Mouse (Mus musculus) midbrain, embryonic 11.5 days (tissue): ENCODE results near the gene Olfr582. TPM values are rescaled to one million over a fixed set of nuclear protein-coding genes. Genes with fewer than 3 reads are reported as not detected.

Experiments used
- ATAC-seq: fragments of 200-750 bp; cut with Nextera tagmentation; 2 replicates; pipeline ENCODE4 v1.8.0; 2017; ENCODE audit warnings: moderate TSS enrichment, moderate library complexity; ENCODE audit not compliant: low FRiP score
- DNase-seq: peaks from one replicate; pipeline ENCODE4 v3.0.0; 2015; ENCODE audit warnings: low spot score; ENCODE audit errors: missing footprints
- H3K27ac ChIP-seq: fragments of 300-500 bp; sonication (generic); 2 replicates; pipeline ENCODE4 v1.5.1; 2014; ENCODE audit warnings: low read depth, low read length
- H3K27me3 ChIP-seq: fragments of 300-500 bp; sonication (generic); 2 replicates; pipeline ENCODE4 v1.6.1; 2014; ENCODE audit warnings: mild to moderate bottlenecking, low read length, moderate library complexity, mixed read lengths; ENCODE audit not compliant: control insufficient read depth, insufficient read depth
- H3K36me3 ChIP-seq: fragments of 300-500 bp; sonication (generic); 2 replicates; pipeline ENCODE4 v1.6.1; 2014; ENCODE audit warnings: mild to moderate bottlenecking, low read length, moderate library complexity, mixed read lengths; ENCODE audit not compliant: control insufficient read depth, insufficient read depth
- H3K4me1 ChIP-seq: fragments of 300-500 bp; sonication (generic); 2 replicates; pipeline ENCODE4 v1.6.1; 2014; ENCODE audit warnings: low read length; ENCODE audit not compliant: control insufficient read depth, insufficient read depth
- H3K4me2 ChIP-seq: fragments of 300-500 bp; sonication (generic); 2 replicates; pipeline ENCODE4 v1.6.1; 2014; ENCODE audit warnings: mild to moderate bottlenecking, moderate library complexity
- H3K4me3 ChIP-seq: fragments of 300-500 bp; sonication (generic); 2 replicates; pipeline ENCODE4 v1.5.1; 2014; ENCODE audit warnings: low read depth, low read length
- H3K9ac ChIP-seq: fragments of 300-500 bp; sonication (generic); 2 replicates; pipeline ENCODE4 v1.6.1; 2014; ENCODE audit warnings: low read length
- H3K9me3 ChIP-seq: fragments of 300-500 bp; sonication (generic); 2 replicates; pipeline ENCODE4 v1.6.1; 2016; ENCODE audit warnings: low read length; ENCODE audit not compliant: control insufficient read depth
- WGBS: fragments of 180-500 bp; shearing (Covaris S2); extraction: QIAGEN DNeasy Blood & Tissue Kit; methylation state at CpG from one replicate; pipeline ENCODE4 v1.1.7; 2014; 5-methylcytosine and 5-hydroxymethylcytosine counted together
- polyA plus RNA-seq: library from polyadenylated mRNA; unstranded; fragments of >200 nt; fragmentation: Nextera tagmentation; extraction: Ambion mirVana; gene quantifications from 2 replicates; pipeline ENCODE4 v1.2.1, GENCODE M21; 2014

Olfr582 gene
- not detected in 2 replicates for polyA plus RNA-seq

DNA sequence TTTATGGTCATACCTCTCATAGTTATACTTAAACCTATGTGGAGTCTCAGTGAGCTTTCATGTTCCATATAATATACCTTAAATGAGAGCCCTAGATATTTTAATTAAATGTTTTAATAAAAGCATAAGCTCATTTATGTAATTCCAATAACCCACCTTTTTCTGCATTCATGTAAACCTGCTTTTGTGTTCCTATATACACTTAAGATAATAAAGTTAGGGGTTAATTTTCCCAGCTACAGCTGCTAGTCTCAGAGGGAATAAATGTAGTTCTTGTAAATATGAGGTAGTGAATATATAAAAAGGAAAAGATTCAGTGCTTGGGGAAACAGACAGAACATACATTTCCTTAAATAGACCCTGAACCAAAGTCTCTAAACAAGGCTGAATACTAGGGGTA, at the start of gene Olfr582:
TSS of gene Olfr582 (plus strand) at position 301 of the 400 bp plus-strand sequence.
- Histone ChIP-seq H3K27me3 (no peaks in the 10 kb centered on the region), H3K27ac (no peak within 1 kb of the TSS), H3K4me2 (no peak within 1 kb of the TSS), H3K4me3 (no peak within 1 kb of the TSS), H3K9me3 (no peaks in the 10 kb centered on the region), H3K4me1 (no peaks in the 10 kb centered on the region), H3K9ac (no peak within 1 kb of the TSS), H3K36me3 (no peaks in the 10 kb centered on the region)
- no peak for ATAC-seq
- no peak for DNase-seq

DNA sequence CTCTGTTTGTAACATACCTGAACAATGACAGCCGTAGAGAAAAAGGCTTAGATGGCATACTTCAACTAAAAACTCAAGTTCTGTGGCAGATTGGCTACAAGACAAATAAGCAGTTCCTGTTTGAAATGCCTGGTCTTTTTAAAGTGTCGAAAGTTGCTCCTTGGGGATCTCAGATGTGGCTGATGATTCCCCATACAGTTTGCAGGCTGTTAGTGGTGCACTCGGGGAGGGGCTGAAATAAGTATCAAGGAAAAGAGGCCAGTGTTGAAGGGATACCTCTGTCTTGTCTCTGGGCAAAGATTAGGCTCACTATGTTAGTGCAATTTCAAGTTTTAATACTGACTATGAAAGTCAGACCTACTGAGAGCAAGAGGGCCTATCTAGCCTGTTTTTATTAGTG, 48.6 kb upstream of the Olfr582 start, which contains the start of gene Olfr578:
TSS of gene Olfr578 (minus strand) at position 101 of the 400 bp plus-strand sequence.
- no peak within 1 kb of the TSS for H3K9ac ChIP-seq
- no peaks in the 10 kb centered on the region for H3K4me1 ChIP-seq
- no peak within 1 kb of the TSS for H3K4me2 ChIP-seq
- DNase-seq: no peak
- H3K4me3 ChIP-seq: no peak within 1 kb of the TSS
- H3K27ac ChIP-seq: no peak within 1 kb of the TSS
- no peaks in the 10 kb centered on the region for H3K9me3 ChIP-seq
- 71% methylated on average over 3 of the region's 3 CpGs for WGBS
- no peaks in the 10 kb centered on the region for H3K27me3 ChIP-seq
- no peak for ATAC-seq
- no peaks in the 10 kb centered on the region for H3K36me3 ChIP-seq

DNA sequence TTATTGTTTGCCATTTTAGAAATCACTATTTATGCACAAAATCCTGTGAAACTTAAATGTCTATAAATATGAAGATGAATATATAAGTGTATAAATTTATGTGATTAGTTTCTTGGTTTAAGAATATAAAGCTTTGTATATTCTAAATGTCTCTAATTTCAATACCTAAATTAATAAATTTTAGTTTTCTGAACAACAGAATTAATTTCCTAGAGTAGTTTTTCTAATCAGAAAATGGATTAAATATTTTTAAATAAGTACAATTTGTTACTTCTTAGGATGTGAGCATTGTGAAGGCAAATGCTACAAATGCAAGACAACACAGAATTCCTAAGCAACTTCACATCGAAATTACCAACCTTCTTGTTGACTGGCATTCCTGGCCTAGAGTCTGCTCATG, 13.2 kb downstream of the Olfr582 start, which contains the start of gene Olfr583:
TSS of gene Olfr583 (plus strand) at position 301 of the 400 bp plus-strand sequence.
- Histone ChIP-seq H3K27ac (no peak within 1 kb of the TSS), H3K27me3 (no peaks in the 10 kb centered on the region)
- 88% methylated on average over 1 of the region's 1 CpGs for WGBS

GRCm38 (mm10) chr7:103081585-103081984, 43.8 kb downstream of the Olfr582 start, which contains the start of gene Olfr584:
Gene Olfr584 (plus strand): TSS chr7:103081885.
- no peak within 1 kb of the TSS for H3K4me3 ChIP-seq
- DNase-seq: no peak
- WGBS: 77% methylated on average over 1 of the region's 1 CpGs

More for the DNA sequence above, 13.2 kb downstream of the Olfr582 start, which contains the start of gene Olfr583:
- H3K9me3 ChIP-seq: no peaks in the 10 kb centered on the region
- no peak within 1 kb of the TSS for H3K4me3 ChIP-seq
- H3K9ac ChIP-seq: no peak within 1 kb of the TSS
- DNase-seq (no peak), ATAC-seq (no peak)
- no peaks in the 10 kb centered on the region for H3K36me3 ChIP-seq
- H3K4me2 ChIP-seq: no peak within 1 kb of the TSS
- H3K4me1 ChIP-seq: no peaks in the 10 kb centered on the region

More at GRCm38 (mm10) chr7:103081585-103081984, 43.8 kb downstream of the Olfr582 start, which contains the start of gene Olfr584:
- Histone ChIP-seq H3K4me1 (no peaks in the 10 kb centered on the region), H3K9me3 (no peaks in the 10 kb centered on the region), H3K27me3 (no peaks in the 10 kb centered on the region), H3K9ac (no peak within 1 kb of the TSS), H3K36me3 (no peaks in the 10 kb centered on the region), H3K27ac (no peak within 1 kb of the TSS), H3K4me2 (no peak within 1 kb of the TSS)
- no peak for ATAC-seq

Other genes starting within 250 kb of the Olfr582 start
- not detected in 2 replicates for gene Olfr564, start 234.5 kb upstream of the Olfr582 start, polyA plus RNA-seq
- gene Olfr566, start 179.3 kb upstream of the Olfr582 start, polyA plus RNA-seq: not detected in 2 replicates
- gene Olfr568, start 160.9 kb upstream of the Olfr582 start, polyA plus RNA-seq: not detected in 2 replicates
- gene Olfr569, start 147.1 kb upstream of the Olfr582 start, polyA plus RNA-seq: not detected in 2 replicates
- not detected in 2 replicates for gene Olfr570, start 143.4 kb upstream of the Olfr582 start, polyA plus RNA-seq
- gene Olfr571, start 120.5 kb upstream of the Olfr582 start, polyA plus RNA-seq: 0.11 TPM in 1 of 2 replicates, not detected in the other
- gene Olfr572, start 113.6 kb upstream of the Olfr582 start, polyA plus RNA-seq: not detected in 2 replicates
- not detected in 2 replicates for gene Olfr573-ps1, start 95.4 kb upstream of the Olfr582 start, polyA plus RNA-seq
- gene Olfr574, start 89.6 kb upstream of the Olfr582 start, polyA plus RNA-seq: not detected in 2 replicates
- gene Olfr575, start 79.2 kb upstream of the Olfr582 start, polyA plus RNA-seq: not detected in 2 replicates
- not detected in 2 replicates for gene Olfr576, start 75.4 kb upstream of the Olfr582 start, polyA plus RNA-seq
- not detected in 2 replicates for gene Olfr577, start 62.1 kb upstream of the Olfr582 start, polyA plus RNA-seq
- not detected in 2 replicates for gene Olfr578, start 48.7 kb upstream of the Olfr582 start, polyA plus RNA-seq
- gene Olfr583, start 13.3 kb downstream of the Olfr582 start, polyA plus RNA-seq: not detected in 2 replicates
- not detected in 2 replicates for gene Olfr584, start 43.9 kb downstream of the Olfr582 start, polyA plus RNA-seq
- gene Olfr585, start 59.7 kb downstream of the Olfr582 start, polyA plus RNA-seq: not detected in 2 replicates
- not detected in 2 replicates for gene Olfr586, start 87.6 kb downstream of the Olfr582 start, polyA plus RNA-seq
- gene Olfr588-ps1, start 102.9 kb downstream of the Olfr582 start, polyA plus RNA-seq: not detected in 2 replicates
- not detected in 2 replicates for gene Olfr589, start 118.3 kb downstream of the Olfr582 start, polyA plus RNA-seq
- not detected in 2 replicates for gene Olfr591, start 140.3 kb downstream of the Olfr582 start, polyA plus RNA-seq
- not detected in 2 replicates for gene Olfr592, start 146.8 kb downstream of the Olfr582 start, polyA plus RNA-seq
- gene Olfr593, start 173.8 kb downstream of the Olfr582 start, polyA plus RNA-seq: not detected in 2 replicates
- gene Olfr594, start 179.0 kb downstream of the Olfr582 start, polyA plus RNA-seq: not detected in 2 replicates
- gene Usp17ld, start 214.5 kb downstream of the Olfr582 start, polyA plus RNA-seq: not detected in 2 replicates